Mouse (Mus musculus): ENCODE data around the gene Dcaf4. TPM values are rescaled to one million over a fixed set of nuclear protein-coding genes. Genes with fewer than 3 reads are reported as not detected.

Dcaf4 gene
- total and polyA plus RNA-seq, 2 experiments = 3.0 to 5.4 TPM

DNA sequence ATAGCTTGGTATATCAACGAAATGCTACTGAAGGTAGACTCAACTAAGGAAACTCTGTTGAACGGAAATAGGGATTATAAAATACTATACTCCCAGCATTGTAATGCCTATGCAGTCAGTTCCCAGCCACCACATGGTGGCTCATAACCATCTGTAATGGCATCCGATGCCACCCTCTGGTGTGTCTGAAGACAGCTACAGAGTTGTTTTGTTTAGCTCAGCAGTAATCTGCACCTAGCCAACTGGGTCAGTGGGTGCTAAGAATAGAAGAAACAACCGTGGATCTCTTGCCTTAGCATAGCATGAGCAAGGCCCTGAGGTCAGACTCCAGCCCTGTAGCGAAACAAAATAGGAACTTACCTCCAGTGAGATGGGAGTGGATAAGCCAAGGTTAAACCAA is 4.1 kb downstream of the Dcaf4 start:
- H3K27ac ChIP-seq (replicated peaks; ENCODE audit: insufficient read depth, low read depth, low read length) = no peak overlapping the region
- H3K36me3 ChIP-seq (ENCODE audit: control insufficient read depth, insufficient read depth, low read length) = no peaks in the 10 kb centered on the region
- no peak for DNase-seq (ENCODE audit: extremely low read depth, low read depth, low spot score)
- no peak for TF ChIP-seq POLR2A (IDR thresholded peaks at IDR 0.05; ENCODE audit: extremely low read depth, insufficient read depth, low read length)
- TF ChIP-seq CTCF (IDR thresholded peaks at IDR 0.05; ENCODE audit: low read depth, low read length) = no peak
- no peak overlapping the region for H3K9ac ChIP-seq (ENCODE audit: low read depth, low read length)
- no peaks in the 10 kb centered on the region for H3K27me3 ChIP-seq (ENCODE audit: control insufficient read depth, insufficient read depth, low read length)
- WGBS = 75% methylated on average over 5 of the region's 5 CpGs
- no peaks in the 10 kb centered on the region for H3K4me1 ChIP-seq (ENCODE audit: control insufficient read depth, insufficient read depth, low read length)
- no peaks in the 10 kb centered on the region for H3K79me2 ChIP-seq (ENCODE audit: control insufficient read depth, insufficient read depth, low read length)
- H3K4me3 ChIP-seq (ENCODE audit: insufficient read depth, low read depth, low read length) = no peak overlapping the region

DNA sequence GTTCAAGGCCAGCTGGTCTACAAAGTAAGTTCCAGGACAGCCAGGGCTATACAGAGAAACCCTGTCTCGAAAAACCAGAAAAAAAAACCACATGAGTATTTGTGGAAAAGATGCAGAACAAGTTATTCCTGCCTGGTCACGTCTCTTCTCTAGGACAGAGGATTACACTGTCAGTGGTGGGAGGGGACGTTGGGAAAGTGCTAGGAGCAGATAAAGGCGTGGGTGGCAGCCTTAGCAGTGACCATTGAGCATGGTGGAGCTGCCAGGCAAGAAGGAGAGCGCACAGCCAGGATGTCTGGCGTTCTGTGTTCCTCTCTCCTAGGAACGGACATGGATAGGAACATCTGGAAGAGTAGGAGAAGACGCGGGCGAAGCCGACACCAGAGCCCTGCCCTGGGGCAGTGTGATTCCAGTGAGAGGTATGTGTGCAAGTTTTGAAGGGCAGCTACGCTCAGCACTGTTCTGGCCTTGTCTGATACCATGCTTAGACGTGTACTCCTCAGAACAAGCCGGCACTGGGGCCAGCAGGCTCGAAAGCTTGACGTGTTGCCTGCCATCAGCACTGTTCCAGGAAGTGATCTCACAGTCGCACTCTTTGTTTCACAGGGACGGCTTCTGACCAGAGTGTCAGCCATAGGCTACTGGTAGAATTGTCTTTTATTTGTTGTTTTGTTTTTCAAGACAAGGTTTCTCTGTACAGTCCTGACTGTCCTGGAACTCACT is 5.7 kb downstream of the Dcaf4 start:
- no peak overlapping the region for H3K9ac ChIP-seq (ENCODE audit: low read depth, low read length)
- H3K4me1 ChIP-seq (ENCODE audit: control insufficient read depth, insufficient read depth, low read length) = no peaks in the 10 kb centered on the region
- H3K79me2 ChIP-seq (ENCODE audit: control insufficient read depth, insufficient read depth, low read length) = no peaks in the 10 kb centered on the region
- TF ChIP-seq POLR2A (IDR thresholded peaks at IDR 0.05; ENCODE audit: extremely low read depth, insufficient read depth, low read length) (no peak), CTCF (IDR thresholded peaks at IDR 0.05; ENCODE audit: low read depth, low read length) (no peak)
- no peaks in the 10 kb centered on the region for H3K27me3 ChIP-seq (ENCODE audit: control insufficient read depth, insufficient read depth, low read length)
- no peak overlapping the region for H3K27ac ChIP-seq (replicated peaks; ENCODE audit: insufficient read depth, low read depth, low read length)
- no peak overlapping the region for H3K4me3 ChIP-seq (ENCODE audit: insufficient read depth, low read depth, low read length)
- no peaks in the 10 kb centered on the region for H3K36me3 ChIP-seq (ENCODE audit: control insufficient read depth, insufficient read depth, low read length)
- 79% methylated on average over 18 of the region's 18 CpGs for WGBS
- DNase-seq (ENCODE audit: extremely low read depth, low read depth, low spot score) = no peak

DNA sequence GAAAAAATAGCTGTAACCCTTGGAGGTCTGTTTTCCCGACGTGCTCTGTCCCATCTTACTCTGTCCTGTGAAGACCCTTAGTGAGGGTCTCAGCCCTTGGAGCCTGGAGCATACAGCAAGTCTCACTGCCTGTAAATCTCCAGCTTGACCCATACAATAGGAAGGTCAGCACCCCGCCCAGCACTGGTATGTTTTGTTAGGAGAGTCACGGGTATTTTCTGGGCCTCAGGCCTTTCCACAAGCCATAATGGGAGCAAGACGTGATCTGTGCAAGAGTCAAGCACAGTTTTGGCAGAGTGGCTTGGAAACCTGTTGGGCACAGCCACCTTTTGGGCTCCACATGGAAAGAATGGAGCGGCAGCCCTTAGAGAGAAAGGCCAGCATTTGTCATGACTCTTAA is 7.5 kb downstream of the Dcaf4 start:
- no peak overlapping the region for H3K9ac ChIP-seq (ENCODE audit: low read depth, low read length)
- no peak for TF ChIP-seq CTCF (IDR thresholded peaks at IDR 0.05; ENCODE audit: low read depth, low read length)
- TF ChIP-seq POLR2A (IDR thresholded peaks at IDR 0.05; ENCODE audit: extremely low read depth, insufficient read depth, low read length) = no peak
- H3K27ac ChIP-seq (replicated peaks; ENCODE audit: insufficient read depth, low read depth, low read length) = no peak overlapping the region
- no peaks in the 10 kb centered on the region for H3K4me1 ChIP-seq (ENCODE audit: control insufficient read depth, insufficient read depth, low read length)
- H3K4me3 ChIP-seq (ENCODE audit: insufficient read depth, low read depth, low read length) = no peak overlapping the region
- no peak for DNase-seq (ENCODE audit: extremely low read depth, low read depth, low spot score)
- no peaks in the 10 kb centered on the region for H3K36me3 ChIP-seq (ENCODE audit: control insufficient read depth, insufficient read depth, low read length)
- 94% methylated on average over 6 of the region's 6 CpGs for WGBS
- no peaks in the 10 kb centered on the region for H3K27me3 ChIP-seq (ENCODE audit: control insufficient read depth, insufficient read depth, low read length)
- no peaks in the 10 kb centered on the region for H3K79me2 ChIP-seq (ENCODE audit: control insufficient read depth, insufficient read depth, low read length)

DNA sequence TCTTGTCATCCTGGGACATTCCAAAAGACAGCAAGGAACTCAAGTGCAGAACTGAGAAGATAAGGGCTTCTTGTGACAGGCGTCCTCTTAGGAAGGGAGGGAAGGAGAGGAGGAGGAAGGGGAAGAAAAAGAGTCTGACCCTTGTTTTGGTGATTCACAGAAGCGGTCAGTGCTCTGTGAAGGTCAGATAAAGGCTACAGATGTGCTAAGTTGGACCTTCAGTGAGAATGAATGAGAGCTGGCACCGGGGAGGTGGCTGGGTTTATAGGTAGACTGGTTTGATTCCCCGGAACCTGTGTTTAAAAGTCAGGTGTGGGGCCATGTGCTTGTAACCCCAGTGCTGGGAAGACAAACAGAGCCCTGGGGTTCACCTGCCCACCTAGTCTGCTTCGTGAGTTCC is 8.4 kb downstream of the Dcaf4 start:
- Histone ChIP-seq H3K36me3 (ENCODE audit: control insufficient read depth, insufficient read depth, low read length) (no peaks in the 10 kb centered on the region), H3K27me3 (ENCODE audit: control insufficient read depth, insufficient read depth, low read length) (no peaks in the 10 kb centered on the region), H3K4me1 (ENCODE audit: control insufficient read depth, insufficient read depth, low read length) (no peaks in the 10 kb centered on the region), H3K27ac (replicated peaks; ENCODE audit: insufficient read depth, low read depth, low read length) (no peak overlapping the region), H3K9ac (ENCODE audit: low read depth, low read length) (no peak overlapping the region), H3K79me2 (ENCODE audit: control insufficient read depth, insufficient read depth, low read length) (no peaks in the 10 kb centered on the region), H3K4me3 (ENCODE audit: insufficient read depth, low read depth, low read length) (no peak overlapping the region)
- 95% methylated on average over 5 of the region's 5 CpGs for WGBS
- no peak for DNase-seq (ENCODE audit: extremely low read depth, low read depth, low spot score)
- TF ChIP-seq CTCF (IDR thresholded peaks at IDR 0.05; ENCODE audit: low read depth, low read length) (no peak), POLR2A (IDR thresholded peaks at IDR 0.05; ENCODE audit: extremely low read depth, insufficient read depth, low read length) (no peak)

DNA sequence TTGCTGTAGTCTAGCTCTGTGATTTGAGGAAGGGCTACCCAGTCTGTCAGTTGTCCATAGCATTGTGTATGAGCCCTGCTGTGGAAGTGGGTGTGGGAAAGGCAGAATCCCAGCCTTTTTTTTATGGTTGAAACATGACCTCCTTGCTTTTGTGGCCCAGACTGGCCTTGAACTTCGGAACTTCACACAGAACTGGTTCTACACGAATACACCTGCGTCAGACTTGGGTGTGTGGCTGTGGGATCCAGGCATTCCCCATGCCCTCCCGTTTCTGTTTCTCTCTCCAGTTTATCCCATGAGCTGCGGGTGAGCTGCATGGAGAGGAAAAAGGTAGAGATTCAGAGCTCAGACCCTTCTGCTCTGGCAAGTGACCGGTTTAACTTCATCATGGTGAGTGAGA is 11.7 kb downstream of the Dcaf4 start:
- WGBS = 57% methylated on average over 6 of the region's 6 CpGs
- Histone ChIP-seq H3K27ac (replicated peaks; ENCODE audit: insufficient read depth, low read depth, low read length) (no peak overlapping the region), H3K36me3 (ENCODE audit: control insufficient read depth, insufficient read depth, low read length) (no peaks in the 10 kb centered on the region), H3K4me3 (ENCODE audit: insufficient read depth, low read depth, low read length) (no peak overlapping the region), H3K27me3 (ENCODE audit: control insufficient read depth, insufficient read depth, low read length) (no peaks in the 10 kb centered on the region), H3K79me2 (ENCODE audit: control insufficient read depth, insufficient read depth, low read length) (no peaks in the 10 kb centered on the region), H3K4me1 (ENCODE audit: control insufficient read depth, insufficient read depth, low read length) (no peaks in the 10 kb centered on the region), H3K9ac (ENCODE audit: low read depth, low read length) (no peak overlapping the region)
- no peak for DNase-seq (ENCODE audit: extremely low read depth, low read depth, low spot score)
- TF ChIP-seq CTCF (IDR thresholded peaks at IDR 0.05; ENCODE audit: low read depth, low read length) (no peak), POLR2A (IDR thresholded peaks at IDR 0.05; ENCODE audit: extremely low read depth, insufficient read depth, low read length) (no peak)

DNA sequence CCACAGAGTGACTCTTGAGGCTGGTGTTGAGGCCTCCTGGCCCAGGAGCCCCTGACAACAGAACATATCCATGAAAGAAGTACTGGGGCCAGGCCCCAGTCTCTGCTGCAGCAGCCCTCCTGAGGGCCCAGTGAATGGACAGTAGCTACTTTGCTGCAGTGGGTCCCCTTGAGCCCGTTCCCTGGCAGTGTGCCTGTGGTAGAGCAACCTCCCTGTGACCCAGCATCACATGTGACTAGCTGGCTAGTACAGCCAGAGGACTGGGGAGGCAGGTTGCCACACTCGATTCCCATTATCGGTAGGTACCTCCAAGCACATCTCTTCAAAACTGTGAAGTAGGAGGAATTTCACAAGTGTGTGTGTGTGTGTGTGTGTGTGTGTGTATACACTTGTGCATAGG is 12.7 kb downstream of the Dcaf4 start:
- Histone ChIP-seq H3K4me1 (ENCODE audit: control insufficient read depth, insufficient read depth, low read length) (no peaks in the 10 kb centered on the region), H3K9ac (ENCODE audit: low read depth, low read length) (no peak overlapping the region), H3K27me3 (ENCODE audit: control insufficient read depth, insufficient read depth, low read length) (no peaks in the 10 kb centered on the region), H3K79me2 (ENCODE audit: control insufficient read depth, insufficient read depth, low read length) (no peaks in the 10 kb centered on the region), H3K27ac (replicated peaks; ENCODE audit: insufficient read depth, low read depth, low read length) (no peak overlapping the region), H3K4me3 (ENCODE audit: insufficient read depth, low read depth, low read length) (no peak overlapping the region), H3K36me3 (ENCODE audit: control insufficient read depth, insufficient read depth, low read length) (no peaks in the 10 kb centered on the region)
- TF ChIP-seq POLR2A (IDR thresholded peaks at IDR 0.05; ENCODE audit: extremely low read depth, insufficient read depth, low read length) = no peak
- TF ChIP-seq CTCF (IDR thresholded peaks at IDR 0.05; ENCODE audit: low read depth, low read length) = no peak
- DNase-seq (ENCODE audit: extremely low read depth, low read depth, low spot score) = no peak
- 62% methylated on average over 3 of the region's 3 CpGs for WGBS

All from liver, adult 2 months (tissue).